Mouse (Mus musculus): ENCODE data around the gene Ly9.

The Ly9 gene

GRCm38 (mm10) chr1:171584584-171584983 lies 22.6 kb downstream of the Ly9 start:
- DNase-seq (ENCODE audit: low spot score): no peak

GRCm38 (mm10) chr1:171577168-171577567 lies 30.0 kb downstream of the Ly9 start:
- DNase-seq (ENCODE audit: low spot score): no peak

GRCm38 (mm10) chr1:171568436-171568835 lies 38.8 kb downstream of the Ly9 start:
- DNase-seq (ENCODE audit: low spot score): no peak

GRCm38 (mm10) chr1:171566777-171567176 lies 40.4 kb downstream of the Ly9 start:
- peak; percentile 27 for DNase-seq (ENCODE audit: low spot score)

GRCm38 (mm10) chr1:171565888-171566287 lies 41.3 kb downstream of the Ly9 start:
- DNase-seq (ENCODE audit: low spot score): no peak

DNA sequence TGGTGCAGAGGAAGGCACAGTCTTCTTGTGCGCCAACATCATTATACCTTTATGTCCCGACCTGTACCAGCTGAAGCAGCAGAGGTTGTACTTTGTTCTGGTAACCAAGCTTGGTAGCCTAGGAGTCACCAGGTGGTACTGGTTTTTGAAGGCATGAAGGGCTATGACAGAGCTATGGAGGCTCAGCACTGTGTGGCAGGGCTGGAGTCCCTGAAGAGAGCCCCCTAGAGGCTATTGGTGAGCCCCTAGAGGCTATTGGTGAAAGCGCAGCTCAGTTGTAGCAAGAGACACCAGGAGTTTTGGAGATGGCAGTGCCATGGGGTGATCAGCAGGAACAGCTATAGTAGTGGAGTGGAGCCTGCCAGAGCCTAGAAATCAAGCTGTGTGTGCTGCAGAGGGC lies 43.0 kb downstream of the Ly9 start:
- no peak for DNase-seq (ENCODE audit: low spot score)

DNA sequence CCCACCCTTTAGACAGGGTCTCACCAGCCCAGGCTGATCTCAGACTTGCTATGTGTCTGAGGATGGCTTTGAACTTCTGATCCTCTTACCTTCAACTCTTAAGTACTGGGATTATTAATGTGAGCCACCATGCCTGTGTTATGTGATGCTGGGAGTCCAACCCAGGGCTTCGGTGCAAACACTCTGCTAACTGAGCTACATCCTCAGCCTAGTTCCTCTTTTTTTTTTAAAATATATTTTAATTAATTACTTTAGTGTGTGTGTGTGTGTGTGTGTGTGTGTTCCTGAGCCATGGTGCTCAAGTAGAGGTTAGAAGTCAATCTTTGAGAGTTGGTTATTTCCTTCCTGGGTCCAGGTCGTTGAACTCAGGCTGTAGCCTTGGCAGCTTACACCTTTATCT lies 44.2 kb downstream of the Ly9 start:
- DNase-seq (ENCODE audit: low spot score): no peak

DNA sequence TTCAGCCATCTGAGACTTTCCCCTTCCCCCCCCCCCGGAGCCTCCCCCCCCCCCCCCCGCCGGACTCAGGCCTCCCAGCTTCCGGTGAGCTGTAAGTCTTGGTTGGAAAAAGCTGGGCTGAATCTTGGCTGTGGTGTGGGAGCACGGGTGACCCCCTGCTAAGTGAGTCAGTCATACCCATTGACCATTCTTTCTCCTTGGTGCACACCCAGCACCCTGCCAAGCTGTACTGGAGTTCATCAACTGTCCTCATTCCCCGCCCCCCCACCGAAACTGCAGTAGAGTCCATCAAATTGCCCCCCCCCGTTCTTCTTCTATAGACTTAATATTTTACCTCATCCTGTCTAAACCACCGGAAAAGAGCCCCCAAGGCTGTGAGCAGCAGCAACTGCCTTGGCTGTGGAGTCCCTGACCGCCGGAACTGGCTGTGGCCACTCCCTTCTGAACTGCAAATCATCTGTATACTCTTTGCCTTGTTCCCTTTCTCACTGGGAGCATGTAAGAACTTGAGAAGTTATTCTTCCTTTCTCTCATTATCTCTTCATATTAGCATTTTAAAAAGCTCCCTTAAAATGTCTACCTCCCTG lies 45.5 kb downstream of the Ly9 start:
- no peak for DNase-seq (ENCODE audit: low spot score)

DNA sequence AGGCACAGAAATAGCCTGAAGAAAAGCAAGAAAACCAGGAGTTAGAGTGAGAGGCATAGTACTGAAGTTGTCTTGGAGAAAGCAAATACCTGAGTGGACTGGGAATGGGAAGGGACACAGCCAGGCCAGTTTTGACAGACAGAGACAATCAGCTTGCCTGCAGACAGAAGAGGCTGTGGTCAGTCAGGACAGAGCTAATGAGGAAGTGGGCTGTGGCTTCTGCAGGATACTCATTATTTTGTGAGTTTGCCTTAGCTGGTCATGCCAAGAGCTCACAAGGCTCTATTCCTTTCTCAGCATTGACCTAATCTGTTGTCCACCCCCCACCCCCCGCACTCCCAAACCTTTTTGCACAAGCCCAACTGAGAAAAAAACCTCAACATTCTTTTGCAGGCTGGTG lies 46.0 kb downstream of the Ly9 start:
- DNase-seq (ENCODE audit: low spot score): no peak

GRCm38 (mm10) chr1:171560262-171560661 lies 46.9 kb downstream of the Ly9 start:
- DNase-seq (ENCODE audit: low spot score): no peak

DNA sequence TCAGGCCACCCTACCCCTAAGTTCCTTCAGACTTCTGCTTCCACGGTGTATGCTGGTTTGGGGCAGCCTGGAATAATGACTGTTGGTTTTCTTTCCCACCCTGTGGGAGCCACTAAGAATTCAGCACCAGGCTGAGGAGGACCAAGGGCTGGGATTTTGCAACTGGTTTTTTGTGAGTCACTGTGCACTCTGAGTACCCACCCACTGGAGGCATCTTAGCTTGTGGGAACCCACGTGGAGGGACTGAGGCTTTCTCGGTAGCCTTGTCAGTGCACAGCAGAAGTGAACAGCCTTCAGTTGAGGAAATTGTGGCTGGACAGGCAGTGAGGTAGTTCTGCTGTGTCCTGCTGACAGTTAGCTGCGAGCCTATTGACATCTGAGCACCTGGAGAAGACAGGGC lies 48.3 kb downstream of the Ly9 start, which contains the start of gene Cd244a:
Gene Cd244a (plus strand): TSS at position 296 of the 400 bp plus-strand sequence.
- no peak for DNase-seq (ENCODE audit: low spot score)

DNA sequence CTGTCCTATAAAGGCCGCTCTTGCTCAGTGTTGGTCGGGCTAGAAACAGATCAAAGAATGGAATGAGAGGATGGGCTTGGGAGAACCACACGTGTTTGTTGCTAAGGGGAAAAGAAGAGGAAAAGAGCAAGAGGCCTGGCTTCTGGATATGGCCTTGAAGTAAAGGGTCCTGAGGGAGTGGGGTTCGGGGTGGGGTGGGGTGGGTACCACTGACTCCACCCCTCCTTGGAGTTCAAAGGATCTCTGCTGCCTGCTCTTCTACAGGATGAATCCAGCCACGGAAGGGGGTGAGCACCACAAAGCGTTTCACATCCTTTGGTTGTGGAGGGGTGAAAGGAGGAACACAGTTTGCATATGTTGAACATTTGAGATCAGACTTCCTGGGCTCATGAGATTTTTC lies 48.8 kb downstream of the Ly9 start:
- DNase-seq (ENCODE audit: low spot score): no peak

DNA sequence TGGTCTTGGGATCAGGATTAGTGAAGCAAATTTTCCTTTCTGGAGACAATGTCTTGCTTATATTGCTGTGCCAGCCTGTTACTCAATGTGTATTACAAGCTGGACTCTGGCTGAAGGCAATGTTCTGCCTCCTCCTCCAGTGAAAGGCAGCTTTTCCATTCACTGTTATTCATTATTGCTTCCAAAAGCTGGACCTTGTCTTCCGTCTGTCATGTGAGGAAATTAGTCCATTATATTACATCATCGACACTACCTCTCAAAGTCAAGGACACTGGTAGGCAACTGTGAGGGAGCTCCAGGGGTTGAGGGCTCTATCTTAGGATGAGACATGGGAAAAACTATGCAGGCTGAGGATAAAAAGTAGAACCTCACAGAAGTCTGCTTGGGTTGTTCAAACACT lies 50.8 kb downstream of the Ly9 start:
- no peak for DNase-seq (ENCODE audit: low spot score)

- no peak for DNase-seq (ENCODE audit: low spot score)
Observed at GRCm38 (mm10) chr1:171553359-171554341, 53.6 kb downstream of the Ly9 start.

- DNase-seq (ENCODE audit: low spot score): no peak
Observed at GRCm38 (mm10) chr1:171552230-171552629, 55.0 kb downstream of the Ly9 start.

- DNase-seq (ENCODE audit: low spot score): peak; percentile 5
Observed at GRCm38 (mm10) chr1:171551326-171551725, 55.9 kb downstream of the Ly9 start.

DNA sequence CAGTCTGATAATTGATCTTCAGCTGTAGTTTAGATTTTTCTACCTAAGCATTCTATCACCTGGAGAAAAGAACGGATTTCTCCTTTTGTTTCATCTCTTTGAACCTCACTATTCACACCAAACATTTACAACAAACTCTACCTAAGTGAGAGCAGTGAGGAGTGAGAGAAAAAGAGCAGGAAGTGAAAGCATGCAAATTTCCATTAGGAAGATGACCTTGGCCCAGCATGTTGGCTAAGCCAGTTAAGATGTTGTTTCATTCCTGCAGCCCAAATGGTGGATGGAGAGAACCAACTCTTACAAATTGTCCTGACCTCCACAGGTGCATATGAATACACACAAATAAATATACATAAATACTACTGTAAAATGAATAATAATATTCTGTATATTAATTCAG lies 66.5 kb downstream of the Ly9 start:
- DNase-seq (ENCODE audit: low spot score): no peak
